Mouse (Mus musculus): ENCODE results near the gene Gpc2.

- TF ChIP-seq CTCF (IDR thresholded peaks at IDR 0.05; ENCODE audit: insufficient read depth, low read depth, low read length): no peak
- TF ChIP-seq POLR2A (IDR thresholded peaks at IDR 0.05; ENCODE audit: insufficient read depth, low read depth, low read length): no peak
Measured at GRCm38 (mm10) chr5:138258542-138258941, 21.3 kb downstream of the Gpc2 start.

All from olfactory bulb, adult 2 months (tissue).